Mouse (Mus musculus) lung, adult 2 months (tissue): ENCODE data around the gene Gabrb1.

ENCODE experiments used
- CTCF ChIP-seq: fragments of 200-500 bp; IDR thresholded peaks from 2 replicates; pipeline ENCODE4 v1.5.1; 2011; ENCODE audit warnings: mild to moderate bottlenecking, low read length, control low read depth; ENCODE audit not compliant: insufficient read depth
- POLR2A ChIP-seq: fragments of 200-500 bp; IDR thresholded peaks from 2 replicates; pipeline ENCODE4 v1.6.1; 2011; ENCODE audit warnings: low read depth, mild to moderate bottlenecking, control low read depth, low read length, borderline replicate concordance; ENCODE audit errors: extremely low read depth

DNA sequence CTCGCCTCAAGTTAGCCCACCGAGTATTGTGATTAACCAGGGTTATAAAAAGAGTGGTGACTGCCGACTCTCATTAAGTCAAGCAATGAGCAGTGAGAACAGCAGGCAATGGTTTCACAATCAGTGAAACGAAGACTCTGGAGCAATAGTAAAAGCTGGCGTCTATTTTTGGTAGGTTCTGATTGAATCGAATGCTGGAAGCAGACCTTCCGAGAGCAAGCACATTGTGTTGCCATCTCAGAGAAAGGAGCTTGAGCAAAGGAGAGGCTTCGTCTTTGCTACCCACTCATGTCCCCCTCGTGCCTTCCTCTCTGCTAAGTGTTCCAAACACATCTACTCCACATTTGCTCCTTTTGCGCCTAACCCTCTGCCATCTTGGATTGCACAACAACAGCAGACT is 18.1 kb upstream of the Gabrb1 start:
- no peak for TF ChIP-seq CTCF
- TF ChIP-seq POLR2A = no peak
